Mouse (Mus musculus): ENCODE data around the gene Zfp664. TPM values are rescaled to one million over a fixed set of nuclear protein-coding genes. Genes with fewer than 3 reads are reported as not detected.

The Zfp664 gene
- polyA plus RNA-seq, 1 experiment from 2014 or later: 91.2 TPM

DNA sequence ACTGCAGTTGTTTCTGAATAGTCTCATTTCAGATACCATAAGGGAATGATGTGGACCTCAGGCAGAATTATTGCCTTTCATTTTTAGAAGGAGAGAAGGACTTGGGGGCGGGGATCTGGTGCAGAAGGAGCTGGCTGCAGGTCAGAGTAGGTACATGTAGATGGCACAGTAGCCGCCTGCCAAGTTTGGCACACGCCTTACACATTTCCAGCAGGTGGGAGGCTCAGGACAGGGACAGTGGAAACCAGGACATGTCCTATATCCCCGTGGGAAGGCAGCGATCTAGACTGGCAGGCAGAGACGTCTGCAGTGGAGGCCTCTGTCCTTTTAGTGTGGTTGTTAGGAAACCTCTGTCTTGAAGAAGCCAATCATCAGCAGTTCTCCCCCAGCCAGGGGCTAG is 17.3 kb downstream of the Zfp664 start:
- Histone ChIP-seq H3K4me3 (no peak overlapping the region), H3K4me1 (no peaks in the 10 kb centered on the region), H3K27ac (no peak overlapping the region), H3K9me3 (no peaks in the 10 kb centered on the region), H3K27me3 (ENCODE audit: insufficient read depth, poor library complexity, severe bottlenecking) (no peaks in the 10 kb centered on the region), H3K36me3 (peaks cover 60% of the 10 kb centered on the region)
- no peak for DNase-seq (ENCODE audit: low spot score)
- WGBS: 88% methylated on average over 6 of the region's 6 CpGs

DNA sequence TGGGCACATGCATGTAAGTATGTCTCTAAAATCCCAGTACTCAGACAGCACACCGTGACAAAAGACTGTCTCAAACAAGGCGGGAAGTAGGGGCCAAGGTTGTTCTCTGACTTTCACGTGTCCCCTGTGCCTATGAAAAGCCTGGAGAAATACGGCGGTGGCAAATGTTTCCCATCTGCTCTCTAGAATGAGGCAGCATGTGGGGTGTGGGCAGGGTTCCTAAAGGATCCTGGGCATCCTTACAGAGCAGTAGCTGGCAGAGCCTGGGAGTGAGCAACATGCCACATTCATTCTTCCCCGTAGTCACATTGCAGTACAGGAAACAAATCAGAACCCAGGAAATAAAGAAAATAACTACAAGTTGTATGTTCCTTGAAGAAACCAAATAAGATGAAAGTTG is 21.4 kb downstream of the Zfp664 start:
- Histone ChIP-seq H3K4me1 (no peaks in the 10 kb centered on the region), H3K27ac (no peak overlapping the region), H3K4me3 (no peak overlapping the region), H3K36me3 (peaks cover 83% of the 10 kb centered on the region), H3K9me3 (no peaks in the 10 kb centered on the region), H3K27me3 (ENCODE audit: insufficient read depth, poor library complexity, severe bottlenecking) (no peaks in the 10 kb centered on the region)
- WGBS: 94% methylated on average over 6 of the region's 6 CpGs
- no peak for DNase-seq (ENCODE audit: low spot score)

DNA sequence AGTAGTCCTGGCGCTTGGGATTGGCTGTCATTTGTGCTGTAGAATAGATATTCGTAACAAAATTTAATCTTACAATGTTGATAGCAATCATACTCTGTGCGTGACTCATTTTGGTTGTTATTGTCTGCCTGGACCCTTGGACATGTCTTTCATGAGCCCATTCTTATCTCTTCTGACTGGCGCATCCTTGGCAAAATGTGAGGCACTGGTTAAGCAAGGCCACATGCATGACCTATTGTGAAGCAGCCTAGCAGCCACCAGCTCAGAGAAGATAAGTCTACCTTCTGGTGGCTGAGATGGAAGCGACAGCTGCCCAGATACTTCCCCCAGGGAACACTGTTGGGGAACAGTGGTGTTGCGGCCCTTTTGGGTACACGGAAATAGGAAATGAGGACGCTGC is 26.2 kb downstream of the Zfp664 start:
- DNase-seq (ENCODE audit: low spot score): no peak
- Histone ChIP-seq H3K27ac (no peak overlapping the region), H3K27me3 (ENCODE audit: insufficient read depth, poor library complexity, severe bottlenecking) (no peaks in the 10 kb centered on the region), H3K4me1 (peaks cover 29% of the 10 kb centered on the region), H3K4me3 (no peak overlapping the region), H3K9me3 (no peaks in the 10 kb centered on the region), H3K36me3 (peaks cover 53% of the 10 kb centered on the region)
- WGBS: 95% methylated on average over 8 of the region's 8 CpGs

DNA sequence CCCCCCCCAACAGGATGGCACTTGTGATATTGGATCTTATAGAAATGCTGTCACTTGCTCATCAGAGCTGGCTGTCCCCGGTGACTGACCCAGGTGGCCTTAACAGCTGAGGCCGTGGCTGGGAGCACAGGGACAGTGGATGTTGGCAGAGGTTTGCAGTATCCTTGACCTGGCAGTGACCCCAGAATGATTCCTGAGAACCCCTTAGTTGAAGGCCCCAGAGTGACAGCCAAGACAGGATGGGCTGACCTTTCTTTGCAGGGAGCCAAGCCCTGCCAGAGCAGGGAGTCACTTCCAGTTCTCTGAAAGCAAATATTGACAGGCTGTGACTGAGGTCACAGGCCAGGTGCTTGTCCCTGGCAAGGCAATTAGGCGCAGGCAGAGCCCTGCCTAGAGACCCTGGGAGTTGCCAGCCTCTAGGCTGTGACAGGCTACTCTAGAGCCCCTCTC is 29.5 kb downstream of the Zfp664 start:
- H3K36me3 ChIP-seq: peaks cover 21% of the 10 kb centered on the region
- H3K27ac ChIP-seq: 0 out of 2 replicates have a peak overlapping the region, but pooled peaks have one; percentile 18
- peaks cover 38% of the 10 kb centered on the region for H3K4me1 ChIP-seq
- no peaks in the 10 kb centered on the region for H3K9me3 ChIP-seq
- DNase-seq (ENCODE audit: low spot score): no peak
- no peak overlapping the region for H3K4me3 ChIP-seq
- WGBS: 65% methylated on average over 3 of the region's 3 CpGs
- no peaks in the 10 kb centered on the region for H3K27me3 ChIP-seq (ENCODE audit: insufficient read depth, poor library complexity, severe bottlenecking)

DNA sequence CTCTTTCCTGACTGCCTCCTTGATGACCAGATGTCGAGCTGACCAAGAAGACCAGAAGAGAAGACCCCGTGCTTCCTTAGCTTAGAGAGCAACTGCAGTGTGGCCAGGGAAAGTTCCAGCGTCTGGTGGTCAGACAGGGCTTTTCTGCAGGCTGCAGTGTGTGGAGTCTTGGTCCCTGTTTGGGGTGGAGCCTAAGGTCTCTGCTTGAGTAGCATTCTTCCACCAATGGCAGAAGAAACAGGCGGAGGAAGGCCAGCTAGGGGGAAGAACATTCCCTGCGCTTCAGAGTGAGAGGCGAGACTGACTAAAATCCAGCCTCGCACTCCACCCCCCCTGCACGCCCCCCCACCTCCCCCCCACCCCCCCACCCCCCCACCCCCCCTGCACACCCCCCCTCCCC is 33.6 kb downstream of the Zfp664 start:
- WGBS: 36% methylated on average over 8 of the region's 8 CpGs

DNA sequence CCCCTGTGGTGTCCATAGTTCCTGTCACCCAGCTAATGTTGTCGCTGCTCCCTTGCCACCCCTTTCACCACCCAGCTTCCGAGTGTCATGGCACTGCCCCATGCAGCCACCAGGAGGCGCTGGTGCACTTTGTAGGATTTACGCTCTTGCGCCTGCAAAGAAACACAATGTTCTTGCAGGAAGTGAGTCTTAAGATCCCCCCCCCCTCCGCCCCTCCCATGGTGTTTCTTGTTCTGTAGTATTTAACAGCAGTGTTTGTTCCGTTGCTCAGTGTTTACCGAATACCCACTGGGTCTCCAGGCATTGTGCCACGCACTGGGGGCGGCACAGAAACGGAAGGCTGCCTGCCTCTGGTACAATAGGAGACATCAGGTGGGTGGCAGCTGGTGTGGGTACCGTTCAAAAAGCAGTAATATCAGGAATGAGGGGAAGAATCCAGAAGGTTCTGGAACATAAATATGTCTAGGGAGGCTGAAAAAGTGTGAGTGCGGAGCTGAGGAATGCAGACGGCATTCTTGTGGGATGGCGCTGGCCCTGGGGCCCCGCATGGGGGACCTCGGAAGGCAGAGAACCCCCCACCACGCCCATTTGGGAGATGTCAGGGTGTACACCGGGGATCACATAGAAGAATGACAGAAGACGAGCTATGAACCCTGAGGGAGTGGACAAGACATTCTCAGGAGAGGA is 37.6 kb downstream of the Zfp664 start:
- H3K27me3 ChIP-seq (ENCODE audit: insufficient read depth, poor library complexity, severe bottlenecking): peaks cover 7% of the 10 kb centered on the region; the same call in 1 of the 2 replicates
- no peaks in the 10 kb centered on the region for H3K36me3 ChIP-seq
- peaks cover 25% of the 10 kb centered on the region for H3K4me1 ChIP-seq
- DNase-seq (ENCODE audit: low spot score): peak; percentile 91
- peak overlapping the region; percentile 52 for H3K27ac ChIP-seq
- peak overlapping the region; percentile 36; the same call in 1 of the 2 replicates for H3K4me3 ChIP-seq
- H3K9me3 ChIP-seq: no peaks in the 10 kb centered on the region
- WGBS: 38% methylated on average over 20 of the region's 20 CpGs

More for the DNA sequence above, 33.6 kb downstream of the Zfp664 start:
- DNase-seq (ENCODE audit: low spot score): no peak
- 0 out of 2 replicates have a peak, but pooled peaks cover 2% of the 10 kb centered on the region for H3K36me3 ChIP-seq
- no peak overlapping the region for H3K27ac ChIP-seq
- peaks cover 40% of the 10 kb centered on the region for H3K4me1 ChIP-seq
- H3K4me3 ChIP-seq: no peak overlapping the region
- no peaks in the 10 kb centered on the region for H3K9me3 ChIP-seq
- H3K27me3 ChIP-seq (ENCODE audit: insufficient read depth, poor library complexity, severe bottlenecking): no peaks in the 10 kb centered on the region; the same call in 1 of the 2 replicates

DNA sequence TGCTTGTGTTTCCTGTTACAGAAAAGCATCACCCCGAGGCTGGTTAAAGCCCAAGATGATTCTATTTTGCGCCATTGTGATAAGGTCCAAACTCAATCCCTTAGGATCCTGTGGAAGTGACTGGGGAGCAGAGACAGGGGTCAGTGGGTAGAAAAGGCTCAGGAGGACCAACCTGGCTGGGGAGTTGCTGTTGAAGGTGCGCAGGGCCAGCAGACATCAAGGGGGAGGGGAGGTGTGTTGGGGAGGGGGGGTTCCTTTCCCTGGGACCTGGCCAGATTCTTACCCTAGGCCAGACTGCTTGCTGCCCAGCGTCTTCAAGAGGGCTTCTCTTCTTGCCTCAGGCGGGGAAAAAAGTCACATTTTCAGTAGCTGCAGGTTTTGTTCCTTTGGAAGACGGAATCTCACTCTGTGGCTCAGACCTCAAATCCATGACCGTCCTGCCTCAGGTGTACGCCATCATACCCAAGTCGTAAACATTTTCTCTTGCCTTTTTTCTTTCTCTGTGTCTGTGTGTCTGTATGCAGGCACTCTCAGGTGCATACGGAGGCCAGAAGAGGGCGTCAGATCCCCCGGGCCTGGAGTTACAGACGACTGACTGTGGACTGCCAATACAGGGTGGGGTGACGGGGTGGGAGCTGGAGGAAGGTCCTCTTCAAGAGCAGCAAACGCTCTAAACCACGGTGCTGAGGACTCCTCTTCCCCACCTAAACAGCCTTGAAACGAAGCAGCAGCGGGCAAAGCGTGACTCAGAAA is 38.4 kb downstream of the Zfp664 start:
- Histone ChIP-seq H3K27me3 (ENCODE audit: insufficient read depth, poor library complexity, severe bottlenecking) (peaks cover 7% of the 10 kb centered on the region; the same call in 1 of the 2 replicates), H3K9me3 (no peaks in the 10 kb centered on the region), H3K4me3 (no peak overlapping the region), H3K4me1 (peaks cover 21% of the 10 kb centered on the region), H3K27ac (no peak overlapping the region), H3K36me3 (no peaks in the 10 kb centered on the region)
- no peak for DNase-seq (ENCODE audit: low spot score)
- 66% methylated on average over 19 of the region's 19 CpGs for WGBS

DNA sequence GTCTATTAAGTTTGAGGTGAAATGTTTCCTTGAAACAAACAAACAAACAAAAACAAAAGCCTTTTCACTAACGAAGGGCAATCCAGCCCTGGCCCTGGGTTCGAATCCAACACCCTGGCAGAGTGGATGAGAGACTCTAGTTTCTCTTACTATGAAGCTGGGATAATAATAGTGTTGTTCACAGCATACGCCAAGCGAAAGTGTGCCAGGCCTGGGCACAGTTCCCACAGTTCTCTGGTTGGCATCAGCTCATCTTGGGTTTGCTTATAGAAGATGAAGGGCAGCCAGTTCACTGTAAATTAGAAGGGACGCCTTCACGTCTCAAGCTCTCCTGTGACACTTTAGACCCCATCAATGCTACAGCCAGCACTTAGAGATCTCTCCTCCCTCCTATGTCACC is 39.2 kb downstream of the Zfp664 start:
- DNase-seq (ENCODE audit: low spot score): no peak
- H3K4me3 ChIP-seq: no peak overlapping the region
- H3K27me3 ChIP-seq (ENCODE audit: insufficient read depth, poor library complexity, severe bottlenecking): peaks cover 7% of the 10 kb centered on the region; the same call in 1 of the 2 replicates
- H3K4me1 ChIP-seq: peaks cover 17% of the 10 kb centered on the region
- no peaks in the 10 kb centered on the region for H3K9me3 ChIP-seq
- H3K36me3 ChIP-seq: no peaks in the 10 kb centered on the region
- 88% methylated on average over 6 of the region's 6 CpGs for WGBS
- H3K27ac ChIP-seq: no peak overlapping the region

DNA sequence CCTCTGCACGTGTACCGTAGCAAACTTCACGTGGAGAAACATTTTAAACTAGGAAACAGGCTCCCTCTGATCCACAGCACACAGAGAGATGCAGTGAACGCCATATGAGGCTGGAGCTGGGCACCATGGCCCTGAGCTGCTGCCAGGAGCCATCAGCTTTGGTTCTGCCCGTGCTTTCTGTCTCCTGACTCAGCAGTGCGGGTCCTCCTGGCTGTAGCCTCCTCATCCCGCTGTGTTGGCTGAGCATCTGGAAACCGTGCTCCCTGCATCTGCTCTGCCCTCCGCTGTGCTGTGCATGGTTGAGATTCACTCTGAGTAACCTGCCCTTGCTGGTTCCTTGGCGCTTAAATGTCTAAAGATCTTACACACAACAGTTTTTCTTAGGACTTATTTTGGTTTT is 39.7 kb downstream of the Zfp664 start:
- H3K27ac ChIP-seq: no peak overlapping the region
- DNase-seq (ENCODE audit: low spot score): no peak
- no peaks in the 10 kb centered on the region for H3K36me3 ChIP-seq
- no peak overlapping the region for H3K4me3 ChIP-seq
- no peaks in the 10 kb centered on the region for H3K9me3 ChIP-seq
- WGBS: 82% methylated on average over 10 of the region's 10 CpGs
- H3K27me3 ChIP-seq (ENCODE audit: insufficient read depth, poor library complexity, severe bottlenecking): peaks cover 7% of the 10 kb centered on the region; the same call in 1 of the 2 replicates
- peaks cover 14% of the 10 kb centered on the region for H3K4me1 ChIP-seq

DNA sequence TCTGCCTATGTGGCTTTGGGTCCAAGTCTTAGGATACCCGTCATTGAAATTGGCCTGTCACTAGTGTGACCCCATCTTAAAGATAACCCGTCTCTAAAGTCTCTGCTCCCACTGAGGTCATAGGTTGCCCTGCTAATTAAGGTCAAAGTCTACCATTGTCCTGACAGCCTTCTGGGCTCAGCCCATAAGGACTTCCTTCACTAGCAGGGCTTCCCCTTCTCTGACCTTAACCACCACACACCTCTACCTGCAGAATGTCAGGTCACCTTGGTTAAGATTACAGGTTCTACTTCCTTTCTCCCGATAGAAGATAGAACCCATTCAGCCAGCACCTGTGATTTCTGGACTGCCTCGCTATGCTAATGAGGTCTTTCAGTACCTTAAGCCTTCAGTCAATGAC is 41.4 kb downstream of the Zfp664 start:
- Histone ChIP-seq H3K27ac (no peak overlapping the region), H3K4me3 (no peak overlapping the region), H3K27me3 (ENCODE audit: insufficient read depth, poor library complexity, severe bottlenecking) (peaks cover 7% of the 10 kb centered on the region; the same call in 1 of the 2 replicates), H3K9me3 (no peaks in the 10 kb centered on the region), H3K36me3 (no peaks in the 10 kb centered on the region), H3K4me1 (peaks cover 11% of the 10 kb centered on the region)
- 81% methylated on average over 4 of the region's 4 CpGs for WGBS
- DNase-seq (ENCODE audit: low spot score): no peak

DNA sequence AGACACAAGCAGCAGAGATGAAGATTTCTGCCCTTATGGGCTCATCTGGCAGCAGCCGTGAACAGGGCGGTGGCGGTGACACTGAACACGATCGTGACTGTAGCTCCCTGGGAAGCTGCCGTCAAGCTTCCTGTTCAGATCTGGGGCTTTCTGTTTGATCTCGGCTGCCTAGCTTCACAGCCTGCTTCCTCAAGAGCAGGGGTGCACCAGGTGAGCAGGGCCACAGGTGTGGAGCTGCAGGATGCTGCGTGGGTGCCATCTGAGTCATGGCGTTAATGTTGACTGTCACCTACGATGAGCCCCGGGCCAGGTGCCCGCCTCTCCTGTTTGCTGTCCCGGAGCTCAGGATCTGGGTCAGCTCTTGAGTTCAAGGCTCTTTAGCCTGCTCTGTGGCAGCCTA is 44.4 kb downstream of the Zfp664 start:
- Histone ChIP-seq H3K36me3 (no peaks in the 10 kb centered on the region), H3K9me3 (no peaks in the 10 kb centered on the region), H3K4me3 (no peak overlapping the region), H3K27me3 (ENCODE audit: insufficient read depth, poor library complexity, severe bottlenecking) (peaks cover 12% of the 10 kb centered on the region; the same call in 1 of the 2 replicates), H3K4me1 (no peaks in the 10 kb centered on the region), H3K27ac (no peak overlapping the region)
- WGBS: 70% methylated on average over 13 of the region's 13 CpGs
- DNase-seq (ENCODE audit: low spot score): no peak

DNA sequence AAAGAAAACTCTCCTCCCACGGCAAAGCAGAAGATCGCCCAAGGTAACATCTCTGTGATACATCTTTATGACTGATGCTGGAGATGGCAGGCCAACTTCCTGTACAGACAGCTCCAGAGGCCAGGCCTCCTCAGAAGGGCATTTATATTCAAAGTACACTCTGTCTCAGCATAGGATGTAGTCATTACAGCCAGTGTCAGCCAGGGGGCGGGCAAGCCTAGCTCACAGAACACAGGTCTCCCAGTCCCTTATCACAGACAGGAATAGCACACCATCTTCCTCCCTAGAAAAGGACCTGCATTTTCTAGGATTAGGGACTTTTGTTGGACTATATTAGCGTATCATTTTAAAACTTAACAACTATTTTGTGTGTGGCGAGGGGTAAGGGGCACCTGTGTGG is 46.4 kb downstream of the Zfp664 start:
- Histone ChIP-seq H3K4me1 (peaks cover 8% of the 10 kb centered on the region), H3K36me3 (no peaks in the 10 kb centered on the region), H3K9me3 (no peaks in the 10 kb centered on the region), H3K27ac (no peak overlapping the region), H3K4me3 (no peak overlapping the region), H3K27me3 (ENCODE audit: insufficient read depth, poor library complexity, severe bottlenecking) (peaks cover 23% of the 10 kb centered on the region; the same call in 1 of the 2 replicates)
- WGBS: 22% methylated on average over 5 of the region's 5 CpGs
- peak; percentile 88 for DNase-seq (ENCODE audit: low spot score)

DNA sequence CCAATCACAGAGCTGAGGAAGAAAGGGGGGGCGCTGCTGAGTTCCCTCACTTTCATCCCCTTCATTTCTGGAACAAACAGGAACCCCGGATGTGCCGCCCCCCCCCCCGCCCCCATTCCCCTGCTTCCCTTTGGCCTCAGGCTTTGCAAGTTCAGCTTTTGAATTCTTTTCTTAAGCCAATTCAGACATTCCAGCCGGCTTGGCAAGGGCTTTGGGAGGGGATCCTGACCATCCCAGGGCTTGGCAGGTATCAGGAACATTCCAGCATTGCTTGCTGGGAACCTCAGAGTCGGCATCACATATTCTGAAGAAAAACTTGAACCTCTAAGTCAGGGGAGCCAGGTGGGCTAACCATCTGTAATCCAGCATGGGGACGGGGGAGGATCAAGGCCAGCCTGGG is 49.8 kb downstream of the Zfp664 start:
- WGBS: 56% methylated on average over 6 of the region's 7 CpGs
- H3K27ac ChIP-seq: no peak overlapping the region
- peaks cover 41% of the 10 kb centered on the region; the same call in 1 of the 2 replicates for H3K27me3 ChIP-seq (ENCODE audit: insufficient read depth, poor library complexity, severe bottlenecking)
- no peaks in the 10 kb centered on the region for H3K36me3 ChIP-seq
- no peak for DNase-seq (ENCODE audit: low spot score)
- H3K4me1 ChIP-seq: peaks cover 8% of the 10 kb centered on the region
- H3K9me3 ChIP-seq: no peaks in the 10 kb centered on the region
- no peak overlapping the region for H3K4me3 ChIP-seq

All from heart, embryonic 10.5 days (tissue).